Mouse (Mus musculus) CD4-positive, CD25-positive, alpha-beta regulatory T cell, adult 4 months (primary cell): ENCODE data around the gene Dst. TPM values are rescaled to one million over a fixed set of nuclear protein-coding genes. Genes with fewer than 3 reads are reported as not detected.

Experiments used
- ATAC-seq: one replicate; pipeline ENCODE4 v1.8.0; 2017
- polyA plus RNA-seq, 2 experiments: library from polyadenylated mRNA; unstranded; fragments of 100-300 nt; shearing (Covaris generic); gene quantifications; one replicate each; pipeline ENCODE4 v1.2.1; 2017

Dst gene
- polyA plus RNA-seq, 2 experiments from 2014 or later = 22.1 to 29.0 TPM

DNA sequence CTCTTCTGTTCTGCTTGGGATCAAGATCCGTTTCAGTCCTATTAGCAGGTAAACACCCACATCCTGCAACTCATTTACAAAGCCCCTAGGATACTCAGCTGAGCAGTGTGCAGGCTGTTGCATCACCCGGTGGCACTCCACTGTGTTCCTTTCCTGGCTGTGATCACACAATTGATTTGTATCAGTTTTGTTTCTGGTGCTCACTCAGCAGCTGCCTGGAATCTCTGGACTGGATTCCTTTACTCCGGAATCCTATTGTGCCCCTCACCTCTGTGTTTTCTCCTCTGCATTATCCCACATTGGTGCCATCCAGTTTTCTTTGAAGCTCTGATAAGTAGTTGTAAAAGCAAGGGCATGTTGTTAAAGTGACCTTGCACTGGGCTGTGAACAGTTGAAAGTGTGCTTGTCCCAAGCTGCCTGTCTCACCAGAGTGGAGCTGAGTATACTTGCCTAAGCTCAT, 195.7 kb downstream of the Dst start:
- ATAC-seq = no peak

DNA sequence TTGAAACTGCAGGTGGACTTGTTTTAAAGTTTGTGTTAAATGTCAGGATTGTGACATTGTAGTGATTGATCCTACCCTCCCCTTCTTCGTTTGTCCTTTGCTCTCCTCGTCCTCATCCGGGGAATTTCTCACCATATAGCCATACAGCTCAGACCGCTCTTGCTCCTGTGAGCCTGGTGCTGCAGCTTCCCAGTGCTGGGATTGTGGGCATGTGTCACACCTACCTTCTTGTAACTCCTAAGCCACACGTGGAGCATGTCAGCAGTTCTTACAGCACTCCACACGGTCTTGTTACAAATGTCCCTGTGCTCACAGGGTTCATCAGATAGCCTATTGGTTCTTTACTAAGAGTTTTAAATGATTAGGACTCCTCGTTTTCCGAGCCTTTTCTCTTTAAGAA, 196.8 kb downstream of the Dst start:
- no peak for ATAC-seq

DNA sequence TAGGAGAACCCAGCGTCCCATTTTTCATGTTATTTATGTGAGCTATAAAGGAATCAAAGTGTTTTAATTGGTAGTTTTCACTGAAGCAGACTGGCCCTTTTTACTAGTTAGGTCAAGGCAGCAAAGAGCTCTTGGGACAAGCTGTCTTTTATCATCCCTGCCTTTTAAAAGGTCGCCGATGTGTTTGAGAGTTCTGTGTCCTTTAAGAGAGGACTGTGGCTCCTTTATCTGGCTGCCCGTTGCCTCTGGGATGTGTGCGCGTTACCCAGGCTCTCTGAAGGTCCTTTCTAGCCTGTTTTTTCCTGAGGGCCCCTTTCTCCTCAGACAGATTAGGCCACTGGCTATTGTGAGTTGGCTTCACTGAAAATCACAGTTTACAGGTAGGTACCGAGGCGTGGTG, 198.6 kb downstream of the Dst start:
- no peak for ATAC-seq

DNA sequence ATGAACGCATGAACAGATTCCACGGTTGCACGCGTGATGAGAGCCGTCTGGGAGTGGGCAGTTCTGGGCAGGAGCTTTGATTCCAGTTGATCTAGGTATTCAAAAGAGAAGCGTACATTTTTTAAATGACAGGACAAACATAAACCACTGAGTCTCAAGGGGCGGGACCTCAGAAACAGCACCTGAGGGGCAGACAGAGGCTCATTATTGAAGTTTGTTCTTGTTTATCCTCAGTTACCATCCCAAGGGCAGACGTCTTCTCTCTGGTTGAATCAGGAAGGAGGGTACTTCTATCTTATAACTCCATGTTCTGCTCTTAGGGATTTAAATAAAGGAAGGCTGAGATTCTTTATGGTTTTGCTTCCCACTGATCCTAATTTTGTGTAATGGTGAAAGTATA, 199.1 kb downstream of the Dst start:
- no peak for ATAC-seq

DNA sequence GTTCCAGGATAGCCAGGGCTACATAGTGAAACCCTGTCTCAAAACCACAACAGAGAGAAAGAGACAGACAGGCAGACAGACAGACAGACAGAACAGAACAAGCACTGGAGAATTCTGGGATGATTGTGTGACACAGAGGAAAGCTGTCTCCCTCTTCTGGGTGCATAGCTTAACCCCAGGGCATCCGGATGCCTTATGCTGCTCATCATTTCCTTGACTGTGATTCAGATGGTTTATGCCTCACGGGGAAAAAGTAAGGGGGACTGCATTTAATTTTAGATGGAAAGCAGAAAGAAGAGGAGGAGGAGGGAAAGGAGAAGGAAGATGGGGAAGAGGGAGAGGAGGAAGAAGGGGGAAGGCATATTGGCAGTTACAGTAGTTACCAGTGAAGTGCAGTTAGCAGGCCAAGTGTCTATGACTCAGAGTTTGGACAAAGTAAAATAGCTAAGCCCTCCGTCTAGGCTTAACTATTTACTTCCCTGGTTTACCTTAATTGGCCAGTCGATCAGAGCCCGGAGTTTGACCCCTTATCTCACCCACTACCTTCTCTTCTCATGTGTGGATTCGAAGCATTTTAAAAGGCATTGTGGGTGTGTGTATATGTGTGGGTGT, 201.7 kb downstream of the Dst start:
- no peak for ATAC-seq

DNA sequence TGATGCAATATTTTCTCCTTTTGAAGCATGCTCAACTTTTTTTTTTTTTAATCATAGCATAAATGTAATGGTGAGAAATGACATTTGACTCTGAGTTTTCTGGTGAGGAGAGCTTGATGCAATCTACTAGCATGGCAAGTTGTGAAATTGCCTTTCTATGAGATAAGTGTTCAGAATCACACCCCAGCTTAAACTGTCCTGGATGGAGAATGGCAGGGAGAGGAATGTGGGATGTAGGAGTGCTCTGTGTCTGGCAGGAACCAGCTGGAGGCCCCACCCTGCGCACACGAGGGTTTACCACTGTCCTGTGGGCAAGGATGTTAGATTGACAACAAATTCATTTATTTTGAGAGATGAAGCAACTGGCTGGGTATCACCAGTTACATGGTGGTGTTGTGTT, 202.8 kb downstream of the Dst start:
- no peak for ATAC-seq

DNA sequence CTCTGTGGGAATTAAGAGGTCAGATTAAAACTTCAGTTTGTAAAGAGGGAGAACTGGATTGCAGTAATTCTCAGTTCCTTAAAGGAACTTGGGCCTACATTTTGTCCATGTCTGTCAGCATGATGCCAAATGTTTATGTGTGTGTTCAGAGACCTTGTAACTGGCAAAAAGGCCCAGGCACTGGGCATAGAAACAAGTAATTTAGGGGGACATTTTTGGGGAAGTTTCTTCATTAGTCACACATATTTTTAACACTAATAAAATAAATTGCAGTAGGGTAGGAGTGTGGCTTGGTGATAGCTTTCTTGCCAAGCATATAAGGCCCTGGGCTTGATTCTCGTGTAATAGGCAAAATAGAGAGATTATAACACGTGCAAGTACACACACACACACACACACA, 203.9 kb downstream of the Dst start:
- no peak for ATAC-seq

DNA sequence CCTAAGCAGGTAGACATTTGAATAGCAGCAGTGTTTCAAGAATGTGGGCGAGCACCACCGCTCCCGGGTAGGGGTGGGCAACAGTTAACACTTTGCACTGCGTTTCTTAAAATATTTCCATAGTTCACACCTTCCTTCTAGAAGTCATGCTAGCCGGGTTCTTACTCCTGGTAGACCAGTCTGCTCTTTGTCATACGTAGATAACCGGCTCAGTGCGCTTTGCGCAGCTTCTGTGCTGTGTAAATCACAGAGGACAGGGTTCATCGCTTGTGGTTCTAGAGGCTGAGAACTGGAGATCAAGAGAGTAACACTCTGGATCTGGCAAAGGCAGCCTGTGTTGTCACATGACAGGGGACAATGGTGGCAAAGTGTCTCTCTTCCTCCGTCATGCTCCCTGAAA, 208.4 kb downstream of the Dst start:
- ATAC-seq = no peak

DNA sequence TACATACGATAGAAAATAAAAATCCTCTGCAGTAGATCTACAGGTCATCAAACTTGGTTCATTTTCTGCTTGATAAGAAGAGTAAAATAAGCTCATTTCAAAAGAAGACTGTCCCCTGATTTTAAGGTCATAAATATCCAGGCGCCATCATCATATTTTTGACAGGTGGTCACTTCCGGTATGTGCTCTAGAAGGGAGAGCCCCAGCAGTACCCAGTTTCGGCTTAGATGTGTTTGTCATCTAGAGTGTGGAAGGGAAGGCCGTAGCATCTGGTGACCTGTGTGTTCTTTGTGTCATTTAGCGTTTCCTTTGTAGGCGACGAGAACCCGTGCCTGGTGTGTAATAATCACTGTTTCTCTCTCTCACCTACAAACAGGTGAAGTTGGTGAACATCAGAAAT, 209.0 kb downstream of the Dst start:
- no peak for ATAC-seq

DNA sequence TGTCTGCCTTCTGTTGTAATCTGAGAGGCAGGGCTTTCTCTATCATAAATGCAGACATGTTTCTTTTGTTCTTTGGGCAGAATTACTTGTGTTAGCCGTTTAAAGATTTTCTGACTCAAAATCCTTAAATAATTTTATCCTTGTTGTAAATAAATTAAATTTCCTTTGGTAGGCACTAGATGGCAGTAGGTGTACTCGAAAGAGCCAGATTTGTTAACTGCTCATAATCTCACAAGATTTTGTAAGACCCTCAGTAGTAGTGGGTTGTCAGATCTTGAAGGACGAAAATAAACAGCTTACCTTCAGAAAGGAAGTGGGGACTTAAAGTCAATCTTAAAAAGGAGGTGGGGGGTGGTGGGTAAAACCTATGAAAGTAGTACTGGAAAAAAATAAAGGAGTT, 209.7 kb downstream of the Dst start:
- no peak for ATAC-seq

DNA sequence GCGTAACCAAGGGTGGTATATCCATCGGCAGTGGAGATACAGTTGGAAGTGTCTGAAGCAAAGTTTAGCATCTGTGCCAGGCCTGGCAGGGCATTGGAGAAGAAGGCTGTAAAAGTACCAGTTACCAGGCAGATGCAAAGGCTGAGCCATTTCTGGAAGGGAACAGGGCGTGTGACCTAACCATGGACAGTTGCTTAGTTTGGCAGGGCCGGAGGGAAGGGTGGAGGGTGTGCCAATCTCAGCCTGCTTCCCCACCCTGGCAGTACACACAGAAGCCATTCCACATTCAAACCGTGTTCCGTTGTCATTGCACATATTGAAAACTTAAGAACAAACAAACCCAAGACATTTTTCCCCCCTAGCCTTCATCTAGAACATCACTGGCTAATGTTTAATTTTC, 212.0 kb downstream of the Dst start:
- ATAC-seq = no peak

DNA sequence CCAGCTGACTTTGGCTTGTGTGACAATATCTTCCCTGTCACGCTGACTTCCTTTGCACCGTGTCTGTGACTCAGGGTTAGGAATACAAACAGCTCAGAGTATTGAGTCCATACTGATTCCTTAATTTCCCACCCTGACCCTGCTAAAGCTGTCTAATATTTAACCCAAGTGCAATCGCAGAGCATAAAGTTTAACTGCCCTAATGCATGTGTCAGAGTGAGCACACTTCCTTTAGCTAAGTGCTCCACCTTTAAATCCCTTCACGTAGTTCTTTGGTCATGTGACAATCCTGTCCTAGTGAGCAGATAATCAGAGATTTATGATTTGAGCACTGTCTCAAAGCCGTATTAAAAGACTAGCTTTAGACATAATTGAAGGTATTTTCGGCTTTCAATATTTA, 212.6 kb downstream of the Dst start:
- no peak for ATAC-seq

DNA sequence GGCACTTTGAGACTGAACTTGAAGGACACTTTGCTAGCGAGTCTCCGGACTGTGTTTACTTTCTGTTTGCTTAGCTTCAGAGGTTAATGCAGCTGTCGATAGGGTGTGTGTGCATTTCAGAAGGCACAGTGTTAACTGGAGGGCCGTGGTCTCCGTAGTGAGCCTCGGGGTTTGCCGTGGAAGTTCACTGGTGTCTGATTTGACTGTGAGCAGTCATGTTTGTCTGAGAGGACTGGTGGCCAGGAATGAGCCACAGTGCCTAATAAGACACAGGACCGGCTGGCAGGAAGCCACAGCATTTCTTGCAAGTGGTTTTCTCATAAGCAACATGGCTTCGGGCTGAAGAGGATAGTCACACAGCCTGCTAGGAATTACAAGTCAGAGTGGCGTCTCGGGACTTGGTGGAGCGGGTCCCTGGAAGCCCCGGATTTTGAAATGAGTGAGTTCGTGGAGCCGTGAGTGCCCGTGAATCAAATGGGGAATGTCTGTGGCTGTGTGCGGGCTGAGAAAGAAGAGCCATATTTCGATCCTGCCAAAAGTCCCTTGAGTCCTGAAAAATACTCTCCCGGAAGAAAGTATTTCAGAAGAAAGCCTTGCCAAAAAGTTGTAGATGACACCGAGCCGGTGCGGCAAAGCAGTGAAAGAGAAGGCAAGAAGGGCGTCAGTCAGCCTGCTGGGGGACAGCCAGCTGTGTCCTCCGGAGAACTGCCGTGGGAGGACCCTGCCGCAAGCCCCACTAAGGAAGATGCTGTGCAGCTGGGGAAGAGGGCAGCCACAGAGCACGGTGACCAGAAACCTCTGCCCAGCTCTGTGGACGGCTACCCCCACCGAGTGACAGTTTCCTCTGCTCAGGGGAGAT, 213.4 kb downstream of the Dst start:
- no peak for ATAC-seq

DNA sequence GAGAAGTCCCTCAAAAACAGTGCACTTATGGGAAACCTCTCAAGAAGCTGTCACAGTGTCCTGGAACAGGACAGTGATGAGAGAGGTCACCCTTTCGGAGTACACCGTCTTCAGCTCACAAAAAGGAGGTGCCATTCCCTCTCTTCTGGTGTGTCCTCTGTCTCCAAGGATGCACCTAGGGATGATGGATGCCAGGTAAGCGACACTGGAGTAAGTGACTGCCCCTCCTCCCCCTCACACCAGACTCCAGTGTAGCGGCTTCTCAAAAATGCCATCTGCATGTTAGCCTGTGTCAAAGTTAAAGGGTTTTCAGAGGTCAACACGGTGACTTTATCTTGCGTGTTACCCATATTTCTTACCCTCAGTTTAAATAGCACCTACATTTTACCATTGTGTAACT, 214.2 kb downstream of the Dst start:
- ATAC-seq = no peak

DNA sequence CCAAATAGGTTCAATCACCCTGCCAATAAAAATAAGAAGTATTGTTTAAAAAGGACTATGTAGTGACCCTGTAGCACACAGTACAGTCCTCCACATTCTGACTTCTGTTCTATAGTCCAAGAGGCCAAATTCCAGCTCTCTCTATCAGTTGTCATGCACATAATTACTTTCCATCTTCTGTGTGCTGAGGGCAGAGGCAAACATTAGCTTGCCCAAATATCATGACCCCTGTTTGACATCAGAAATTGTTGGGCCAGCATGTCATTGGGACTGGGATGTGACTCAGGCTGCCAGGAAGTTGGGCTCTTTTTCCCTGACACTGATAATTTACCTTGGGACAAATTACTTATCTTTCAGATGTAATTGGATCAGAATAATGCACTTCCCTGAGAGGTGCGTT, 214.9 kb downstream of the Dst start:
- no peak for ATAC-seq

DNA sequence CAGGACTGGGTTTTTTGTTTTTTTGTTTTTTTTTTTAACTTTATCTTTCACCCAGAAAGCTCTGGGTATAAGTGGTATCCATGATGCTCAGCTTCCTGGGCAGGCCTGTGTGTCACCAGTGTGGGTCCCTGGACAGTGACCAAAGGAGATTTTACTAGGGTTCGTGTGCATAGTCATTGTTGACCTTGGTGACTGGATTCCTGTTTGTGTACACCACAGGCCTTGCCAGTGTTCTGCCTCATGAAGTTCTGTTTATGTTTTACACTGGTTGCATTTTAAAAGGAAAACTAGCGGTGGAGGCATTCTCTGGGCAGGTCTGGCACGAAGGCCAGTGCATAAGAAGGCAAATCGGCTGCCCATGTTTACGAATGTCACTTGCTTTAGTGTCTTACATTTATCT, 215.3 kb downstream of the Dst start:
- no peak for ATAC-seq

DNA sequence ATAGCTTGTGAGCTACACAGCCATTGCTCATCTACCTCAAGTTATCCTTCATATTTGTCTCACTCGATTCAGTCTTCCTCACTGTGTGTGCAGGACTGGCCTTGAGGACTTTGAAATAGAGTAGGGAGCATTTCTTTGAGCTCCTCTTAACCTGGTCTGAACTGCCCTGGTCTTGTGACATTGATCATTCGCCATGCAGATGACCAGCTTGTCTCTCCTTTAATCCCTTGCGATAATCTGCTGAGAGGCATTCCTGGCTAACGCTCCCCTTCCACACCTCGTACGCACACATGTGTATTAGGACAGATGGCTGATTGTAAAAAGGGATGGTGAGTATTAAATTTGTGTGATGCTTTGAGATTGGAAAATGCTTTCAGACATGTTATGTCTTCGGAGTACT, 216.4 kb downstream of the Dst start:
- no peak for ATAC-seq

DNA sequence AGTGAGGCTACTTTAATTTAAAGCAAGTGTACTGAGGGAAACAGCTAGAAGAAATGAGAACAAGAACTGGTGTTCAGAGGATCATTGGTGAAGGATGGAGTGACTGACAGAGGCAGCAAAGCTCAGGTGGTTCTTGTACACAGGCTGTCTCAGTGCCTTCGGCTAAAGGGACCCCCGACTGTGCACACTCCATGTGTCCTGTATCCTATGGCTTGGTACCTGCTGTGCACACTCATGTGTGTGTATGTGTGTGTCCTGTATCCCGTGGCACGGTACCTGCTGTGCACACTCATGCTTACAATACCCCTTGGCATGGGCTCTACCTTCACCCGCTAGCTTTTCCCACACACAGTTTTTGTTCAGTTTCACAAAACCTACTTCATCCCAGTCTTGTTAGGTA, 217.1 kb downstream of the Dst start:
- ATAC-seq = no peak

DNA sequence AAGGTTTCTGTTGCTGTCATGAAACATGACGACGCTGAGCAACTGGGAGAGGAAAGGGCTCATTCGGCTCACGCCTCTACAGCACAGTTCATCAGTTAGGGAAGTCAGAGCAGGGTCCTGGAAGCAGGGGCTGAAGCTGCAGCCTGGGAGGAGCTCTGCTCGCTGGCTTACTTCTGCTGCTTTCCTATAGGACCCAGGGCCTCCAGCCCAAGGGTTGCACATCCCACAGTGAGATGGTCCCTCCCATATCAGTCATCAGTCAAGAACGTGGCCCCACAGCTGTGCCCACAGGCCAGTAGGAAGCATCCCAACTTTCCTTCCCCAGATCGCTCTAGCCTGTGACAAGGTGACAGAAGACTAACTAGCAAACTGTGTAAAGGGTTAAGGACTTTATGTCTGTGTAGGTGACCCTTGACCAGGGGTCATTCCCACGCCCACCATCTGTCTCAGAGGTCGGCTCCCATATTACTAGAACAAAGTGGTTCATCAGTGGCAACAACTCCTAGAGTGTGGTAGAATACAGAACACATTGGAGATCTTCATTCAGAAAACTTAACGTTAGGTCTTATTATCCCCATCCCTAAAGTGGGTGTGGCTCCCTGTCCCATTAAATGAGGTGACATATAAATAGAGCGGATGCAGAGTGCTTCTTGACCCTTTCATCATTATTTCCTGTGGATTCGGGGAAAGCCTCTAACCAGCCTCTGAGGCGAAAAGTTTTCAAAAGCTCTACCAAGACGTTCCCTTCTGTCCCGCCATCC, 219.9 kb downstream of the Dst start:
- ATAC-seq = no peak

DNA sequence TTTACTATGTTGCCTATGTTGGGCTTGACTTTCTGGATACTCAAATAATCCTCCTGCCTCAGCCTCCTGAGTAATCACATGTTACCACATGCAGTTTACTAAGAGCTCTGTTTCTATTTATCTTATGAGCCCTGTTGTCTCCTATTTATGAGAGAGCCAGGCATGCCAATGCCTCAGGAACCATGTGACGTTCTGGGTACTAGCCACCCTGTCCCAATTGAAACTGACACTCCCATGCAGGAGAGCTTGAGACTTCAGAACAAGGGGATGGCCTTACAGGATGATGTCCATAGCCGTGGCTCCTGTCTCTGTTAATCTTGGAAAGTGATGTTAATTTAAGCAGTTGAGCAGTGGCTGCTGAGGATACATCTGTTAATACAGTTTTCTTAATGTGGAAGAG, 220.8 kb downstream of the Dst start:
- ATAC-seq = no peak

DNA sequence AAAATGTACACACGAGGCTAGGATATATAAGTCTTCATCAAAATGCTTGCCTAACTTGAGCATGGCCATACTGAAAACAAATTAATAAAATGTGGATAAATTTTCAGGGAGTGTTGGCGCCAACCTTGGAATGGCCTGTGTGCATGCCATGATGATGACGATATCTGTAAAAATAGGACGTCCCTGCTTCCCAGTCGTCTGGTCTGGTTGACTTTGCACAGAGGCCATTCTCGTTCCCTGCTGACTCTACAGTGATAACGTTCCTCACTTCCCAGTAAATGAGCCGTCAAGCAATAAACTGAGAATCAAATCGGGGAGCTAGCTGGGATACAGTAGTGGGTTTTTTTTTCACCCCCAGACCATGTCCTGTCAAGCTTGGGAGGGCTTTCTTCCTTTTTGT, 221.7 kb downstream of the Dst start:
- ATAC-seq = no peak

DNA sequence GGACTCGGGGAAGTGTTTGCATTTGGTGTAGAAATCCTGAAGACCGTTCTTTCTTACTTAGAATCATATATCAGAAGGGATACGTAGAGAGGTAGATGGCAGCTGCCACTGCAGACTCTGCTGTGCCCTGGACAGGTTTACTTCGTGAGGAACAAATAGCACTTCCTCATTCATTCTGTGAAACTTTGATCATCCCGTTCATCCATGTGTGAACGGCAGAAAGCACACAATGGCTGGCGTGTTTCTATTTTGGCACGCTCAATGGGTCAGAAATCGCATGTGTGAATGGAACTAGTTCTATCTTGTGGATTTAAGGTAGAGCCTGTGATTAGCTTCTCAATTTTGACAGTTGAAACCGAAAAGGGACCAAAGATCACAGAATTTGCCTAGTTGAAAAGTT, 222.8 kb downstream of the Dst start:
- ATAC-seq = no peak

DNA sequence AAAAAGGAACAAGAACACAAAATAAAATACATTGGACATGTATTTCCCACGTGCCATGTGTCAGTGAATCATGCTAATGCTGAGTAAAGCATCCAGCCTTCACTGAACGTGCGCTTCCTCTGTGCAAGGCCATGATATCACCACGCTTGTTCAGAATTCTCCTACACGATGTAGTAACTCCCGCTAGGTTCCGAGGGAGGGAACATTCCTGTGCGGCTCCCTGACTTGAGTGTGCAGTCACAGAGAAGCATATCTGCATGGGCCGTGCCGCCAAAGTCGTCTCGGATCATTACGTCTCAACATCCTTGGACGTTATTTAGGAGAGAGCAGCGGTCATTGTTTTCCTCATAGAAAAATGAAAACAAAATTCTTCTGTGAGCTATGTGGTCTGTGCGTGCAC, 224.8 kb downstream of the Dst start:
- ATAC-seq = no peak

DNA sequence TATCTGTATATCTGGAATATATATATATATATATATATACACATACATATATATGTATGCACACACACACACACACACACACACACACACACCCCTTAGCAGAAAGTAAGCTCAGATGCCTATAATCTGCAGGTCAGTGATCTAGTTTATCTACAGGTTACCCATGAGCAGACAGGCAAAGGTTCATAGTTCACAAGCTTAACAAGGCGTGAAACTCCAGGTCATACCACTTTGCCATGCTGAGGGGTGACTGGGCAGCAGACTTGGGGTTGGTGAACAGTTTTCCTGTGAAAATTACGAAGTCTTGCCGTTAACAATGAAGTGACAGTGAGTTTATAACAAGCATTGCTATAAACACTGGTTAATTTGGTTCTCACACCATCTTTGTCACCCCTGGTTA, 227.5 kb downstream of the Dst start:
- no peak for ATAC-seq
